Mouse (Mus musculus): ENCODE results near the gene BC051142.

- no peak for TF ChIP-seq ZNF384 (IDR thresholded peaks at IDR 0.05; ENCODE audit: low read depth, low read length)
- TF ChIP-seq ZC3H11A (IDR thresholded peaks at IDR 0.05; ENCODE audit: borderline replicate concordance, low read depth, low read length): no peak
- TF ChIP-seq CHD2 (IDR thresholded peaks at IDR 0.05; ENCODE audit: low read depth, low read length): no peak
- TF ChIP-seq HCFC1 (IDR thresholded peaks at IDR 0.05; ENCODE audit: borderline replicate concordance, insufficient read depth, low read length): no peak
- no peak for TF ChIP-seq MAFK (IDR thresholded peaks at IDR 0.05; ENCODE audit: insufficient read depth, low read depth, low read length)
Measured at GRCm38 (mm10) chr17:34457668-34458067, 59.0 kb downstream of the BC051142 start.
